Mouse (Mus musculus): ENCODE data around the gene Ada. TPM values are rescaled to one million over a fixed set of nuclear protein-coding genes. Genes with fewer than 3 reads are reported as not detected.
"Not testable (repeated sequence)": the region's sequence is repeated elsewhere in the genome, so short reads cannot be mapped to it uniquely, and the experiment has no call there.

Gene Ada
- polyA plus RNA-seq, 1 experiment from 2014 or later, result 6.4 TPM

GRCm38 (mm10) chr2:163692873-163693612 is 57.0 kb downstream of the Ada start:
- no peak overlapping the region for H3K4me2 ChIP-seq
- no peaks in the 10 kb centered on the region for H3K36me3 ChIP-seq
- peak; percentile 46; the same call in 1 of the 2 replicates for ATAC-seq (ENCODE audit: insufficient read depth, low FRiP score, low read depth)
- H3K9ac ChIP-seq, result no peak overlapping the region
- no peaks in the 10 kb centered on the region for H3K9me3 ChIP-seq
- WGBS, result 65% methylated on average over 3 of the region's 3 CpGs
- peak overlapping the region; percentile 73 for H3K27ac ChIP-seq
- H3K4me1 ChIP-seq, result 0 out of 2 replicates have a peak, but pooled peaks cover 23% of the 10 kb centered on the region
- H3K4me3 ChIP-seq (replicated peaks), result no peak overlapping the region
- no peaks in the 10 kb centered on the region for H3K27me3 ChIP-seq (replicated peaks)

GRCm38 (mm10) chr2:163691846-163692605 is 58.0 kb downstream of the Ada start:
- ATAC-seq (ENCODE audit: insufficient read depth, low FRiP score, low read depth), result no peak
- Histone ChIP-seq H3K9me3 (no peaks in the 10 kb centered on the region), H3K27me3 (replicated peaks) (no peaks in the 10 kb centered on the region), H3K4me3 (replicated peaks) (no peak overlapping the region), H3K4me2 (no peak overlapping the region), H3K9ac (no peak overlapping the region), H3K27ac (no peak overlapping the region), H3K4me1 (0 out of 2 replicates have a peak, but pooled peaks cover 16% of the 10 kb centered on the region), H3K36me3 (no peaks in the 10 kb centered on the region)
- WGBS, result 71% methylated on average over 6 of the region's 6 CpGs

- H3K4me3 ChIP-seq (replicated peaks), result no peak overlapping the region
- peaks cover 22% of the 10 kb centered on the region for H3K4me1 ChIP-seq
- 79% methylated on average over 8 of the region's 8 CpGs for WGBS
- no peaks in the 10 kb centered on the region for H3K27me3 ChIP-seq (replicated peaks)
- no peak overlapping the region for H3K4me2 ChIP-seq
- H3K27ac ChIP-seq, result no peak overlapping the region
- ATAC-seq (ENCODE audit: insufficient read depth, low FRiP score, low read depth), result no peak
- no peaks in the 10 kb centered on the region for H3K36me3 ChIP-seq
- H3K9ac ChIP-seq, result no peak overlapping the region
- no peaks in the 10 kb centered on the region for H3K9me3 ChIP-seq
Measured at GRCm38 (mm10) chr2:163690409-163691304, 59.4 kb downstream of the Ada start.

GRCm38 (mm10) chr2:163689771-163690170 is 60.3 kb downstream of the Ada start:
- ATAC-seq (ENCODE audit: insufficient read depth, low FRiP score, low read depth), result no peak

GRCm38 (mm10) chr2:163688377-163688776 is 61.7 kb downstream of the Ada start:
- WGBS, result 88% methylated on average over 1 of the region's 1 CpGs
- H3K27ac ChIP-seq; ATAC-seq (ENCODE audit: insufficient read depth, low FRiP score, low read depth); H3K27me3 ChIP-seq (replicated peaks); H3K36me3 ChIP-seq; H3K9ac ChIP-seq; H3K4me2 ChIP-seq; H3K4me3 ChIP-seq (replicated peaks); H3K9me3 ChIP-seq: not testable (repeated sequence)
- H3K4me1 ChIP-seq, result peaks cover 33% of the 10 kb centered on the region

More at GRCm38 (mm10) chr2:163689771-163690170, 60.3 kb downstream of the Ada start:
- H3K27ac ChIP-seq, result no peak overlapping the region
- H3K36me3 ChIP-seq, result no peaks in the 10 kb centered on the region
- H3K9me3 ChIP-seq, result no peaks in the 10 kb centered on the region
- WGBS, result 70% methylated on average over 3 of the region's 3 CpGs
- H3K27me3 ChIP-seq (replicated peaks), result no peaks in the 10 kb centered on the region
- no peak overlapping the region for H3K4me2 ChIP-seq
- no peak overlapping the region for H3K4me3 ChIP-seq (replicated peaks)
- no peak overlapping the region for H3K9ac ChIP-seq
- peaks cover 30% of the 10 kb centered on the region for H3K4me1 ChIP-seq

GRCm38 (mm10) chr2:163686886-163687285 is 63.2 kb downstream of the Ada start:
- H3K4me1 ChIP-seq, result peaks cover 26% of the 10 kb centered on the region
- H3K27ac ChIP-seq, result no peak overlapping the region
- 67% methylated on average over 3 of the region's 3 CpGs for WGBS

GRCm38 (mm10) chr2:163686233-163686632 is 63.8 kb downstream of the Ada start:
- Histone ChIP-seq H3K27ac (peak overlapping the region; percentile 67), H3K4me2 (peak overlapping the region; percentile 2; the same call in 1 of the 2 replicates), H3K4me3 (replicated peaks) (no peak overlapping the region), H3K9me3 (no peaks in the 10 kb centered on the region), H3K4me1 (peaks cover 26% of the 10 kb centered on the region), H3K36me3 (no peaks in the 10 kb centered on the region), H3K9ac (no peak overlapping the region), H3K27me3 (replicated peaks) (no peaks in the 10 kb centered on the region)
- no peak for ATAC-seq (ENCODE audit: insufficient read depth, low FRiP score, low read depth)
- 58% methylated on average over 5 of the region's 5 CpGs for WGBS

More at GRCm38 (mm10) chr2:163686886-163687285, 63.2 kb downstream of the Ada start:
- Histone ChIP-seq H3K4me3 (replicated peaks) (no peak overlapping the region), H3K9ac (no peak overlapping the region), H3K36me3 (no peaks in the 10 kb centered on the region), H3K27me3 (replicated peaks) (no peaks in the 10 kb centered on the region), H3K4me2 (no peak overlapping the region), H3K9me3 (no peaks in the 10 kb centered on the region)
- ATAC-seq (ENCODE audit: insufficient read depth, low FRiP score, low read depth), result no peak

- Histone ChIP-seq H3K4me2 (peak overlapping the region; percentile 2; the same call in 1 of the 2 replicates), H3K36me3 (no peaks in the 10 kb centered on the region), H3K4me3 (replicated peaks) (no peak overlapping the region), H3K27me3 (replicated peaks) (no peaks in the 10 kb centered on the region), H3K9me3 (no peaks in the 10 kb centered on the region), H3K27ac (peak overlapping the region; percentile 67), H3K4me1 (peaks cover 26% of the 10 kb centered on the region), H3K9ac (no peak overlapping the region)
- 25% methylated on average over 6 of the region's 6 CpGs for WGBS
- peak; percentile 32; the same call in 1 of the 2 replicates for ATAC-seq (ENCODE audit: insufficient read depth, low FRiP score, low read depth)
Measured at GRCm38 (mm10) chr2:163685761-163686200, 64.3 kb downstream of the Ada start.

- Histone ChIP-seq H3K27ac (peak overlapping the region; percentile 67; the same call in 1 of the 2 replicates), H3K4me2 (0 out of 2 replicates have a peak overlapping the region, but pooled peaks have one; percentile 2), H3K27me3 (replicated peaks) (no peaks in the 10 kb centered on the region), H3K9ac (no peak overlapping the region), H3K9me3 (no peaks in the 10 kb centered on the region), H3K4me1 (peaks cover 26% of the 10 kb centered on the region), H3K4me3 (replicated peaks) (no peak overlapping the region), H3K36me3 (no peaks in the 10 kb centered on the region)
- 28% methylated on average over 4 of the region's 4 CpGs for WGBS
- no peak; the same call in 1 of the 2 replicates for ATAC-seq (ENCODE audit: insufficient read depth, low FRiP score, low read depth)
Measured at GRCm38 (mm10) chr2:163685287-163685686, 64.8 kb downstream of the Ada start.

GRCm38 (mm10) chr2:163682344-163682743 is 67.7 kb downstream of the Ada start:
- 84% methylated on average over 2 of the region's 2 CpGs for WGBS
- no peak overlapping the region for H3K9ac ChIP-seq
- H3K4me2 ChIP-seq, result no peak overlapping the region
- H3K27me3 ChIP-seq (replicated peaks), result no peaks in the 10 kb centered on the region
- H3K4me3 ChIP-seq (replicated peaks), result no peak overlapping the region
- no peaks in the 10 kb centered on the region for H3K36me3 ChIP-seq
- no peak for ATAC-seq (ENCODE audit: insufficient read depth, low FRiP score, low read depth)
- no peaks in the 10 kb centered on the region for H3K9me3 ChIP-seq
- peaks cover 22% of the 10 kb centered on the region for H3K4me1 ChIP-seq
- no peak overlapping the region for H3K27ac ChIP-seq

GRCm38 (mm10) chr2:163676745-163677144 is 73.3 kb downstream of the Ada start:
- WGBS, result 80% methylated on average over 3 of the region's 3 CpGs
- H3K4me3 ChIP-seq (replicated peaks), result no peak overlapping the region
- peak overlapping the region; percentile 60; the same call in 1 of the 2 replicates for H3K27ac ChIP-seq

More at GRCm38 (mm10) chr2:163676745-163677144, 73.3 kb downstream of the Ada start:
- H3K27me3 ChIP-seq (replicated peaks), result no peaks in the 10 kb centered on the region
- H3K9me3 ChIP-seq, result no peaks in the 10 kb centered on the region
- no peaks in the 10 kb centered on the region for H3K36me3 ChIP-seq
- no peak overlapping the region for H3K4me2 ChIP-seq
- H3K4me1 ChIP-seq, result peaks cover 29% of the 10 kb centered on the region
- ATAC-seq (ENCODE audit: insufficient read depth, low FRiP score, low read depth), result no peak
- no peak overlapping the region for H3K9ac ChIP-seq
